Mouse (Mus musculus): ENCODE data around the gene Thsd7b. TPM values are rescaled to one million over a fixed set of nuclear protein-coding genes. Genes with fewer than 3 reads are reported as not detected.

The Thsd7b gene
- total and polyA plus RNA-seq, 2 experiments from 2014 or later = 8.0 to 19.9 TPM

DNA sequence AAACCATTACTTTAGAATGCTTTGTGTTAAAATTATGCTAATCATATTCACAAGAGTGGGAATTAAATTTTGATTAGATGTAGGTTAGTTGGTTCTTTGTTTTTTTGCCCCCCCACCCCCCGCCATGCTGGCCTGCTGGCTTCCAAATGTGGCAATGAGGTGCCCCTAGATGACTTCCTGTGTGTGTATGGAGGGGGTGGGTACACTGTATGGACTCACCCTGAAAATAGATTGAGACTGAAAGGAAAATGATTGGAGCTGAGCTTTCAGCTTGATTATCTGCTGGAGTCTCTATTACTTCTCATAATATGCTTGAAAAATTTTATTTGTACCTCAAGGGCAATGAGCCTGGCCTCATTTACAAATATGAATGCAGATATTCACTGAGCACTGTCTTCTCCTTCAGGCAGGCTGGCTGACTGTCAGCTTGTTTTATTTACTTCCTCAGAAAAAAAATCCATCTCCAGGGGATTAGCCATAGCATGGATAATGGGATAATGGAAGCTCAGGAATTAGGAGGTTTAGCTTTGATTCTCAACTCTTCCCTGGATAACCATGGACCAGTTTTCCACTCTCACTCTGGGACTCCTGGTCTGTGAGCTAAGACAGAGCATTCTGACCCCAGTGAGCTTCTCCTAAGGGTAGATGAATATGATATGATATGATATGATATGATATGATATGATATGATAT, 483.6 kb downstream of the Thsd7b start:
- no peaks in the 10 kb centered on the region for H3K27me3 ChIP-seq (ENCODE audit: insufficient read depth, low read length)
- no peaks in the 10 kb centered on the region for H3K9me3 ChIP-seq (ENCODE audit: low read length)
- no peak for TF ChIP-seq CTCF (IDR thresholded peaks at IDR 0.05; ENCODE audit: low read depth)
- 70% methylated on average over 1 of the region's 1 CpGs for WGBS
- DNase-seq (no peak), ATAC-seq (no peak)
- H3K36me3 ChIP-seq (ENCODE audit: insufficient read depth) = no peaks in the 10 kb centered on the region
- no peaks in the 10 kb centered on the region for H3K4me1 ChIP-seq (ENCODE audit: insufficient read depth)
- no peak overlapping the region for H3K4me2 ChIP-seq (ENCODE audit: low read depth)
- H3K27ac ChIP-seq (ENCODE audit: low read depth, low read length) = no peak overlapping the region
- H3K9ac ChIP-seq = no peak overlapping the region
- H3K4me3 ChIP-seq (ENCODE audit: low read depth, low read length) = no peak overlapping the region

DNA sequence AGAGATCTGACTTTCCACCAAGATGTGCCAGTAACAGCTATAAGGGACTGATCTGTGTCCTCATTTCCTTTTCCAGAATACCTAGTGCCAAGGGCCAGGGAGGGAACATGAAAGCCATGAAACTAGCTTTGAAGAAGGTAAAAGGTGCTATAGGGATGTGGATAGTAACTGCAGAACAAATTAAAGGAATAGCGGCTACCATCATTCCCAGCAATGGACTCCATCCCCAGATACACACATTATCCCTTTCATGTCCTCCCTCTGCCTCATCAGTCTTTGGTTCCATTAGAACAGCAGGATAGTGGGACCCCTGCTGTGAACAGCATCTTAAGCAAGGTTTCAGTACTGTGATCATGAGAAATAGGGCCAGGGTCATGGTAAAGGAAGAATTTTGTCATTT, 485.9 kb downstream of the Thsd7b start:
- H3K36me3 ChIP-seq (ENCODE audit: insufficient read depth) = no peaks in the 10 kb centered on the region
- no peak overlapping the region for H3K4me2 ChIP-seq (ENCODE audit: low read depth)
- H3K27ac ChIP-seq (ENCODE audit: low read depth, low read length) = no peak overlapping the region
- DNase-seq (no peak), ATAC-seq (no peak)
- TF ChIP-seq CTCF (IDR thresholded peaks at IDR 0.05; ENCODE audit: low read depth) = no peak
- H3K9ac ChIP-seq = no peak overlapping the region
- no peaks in the 10 kb centered on the region for H3K27me3 ChIP-seq (ENCODE audit: insufficient read depth, low read length)
- H3K9me3 ChIP-seq (ENCODE audit: low read length) = no peaks in the 10 kb centered on the region
- H3K4me1 ChIP-seq (ENCODE audit: insufficient read depth) = no peaks in the 10 kb centered on the region
- WGBS = 85% methylated on average over 1 of the region's 1 CpGs
- H3K4me3 ChIP-seq (ENCODE audit: low read depth, low read length) = no peak overlapping the region

DNA sequence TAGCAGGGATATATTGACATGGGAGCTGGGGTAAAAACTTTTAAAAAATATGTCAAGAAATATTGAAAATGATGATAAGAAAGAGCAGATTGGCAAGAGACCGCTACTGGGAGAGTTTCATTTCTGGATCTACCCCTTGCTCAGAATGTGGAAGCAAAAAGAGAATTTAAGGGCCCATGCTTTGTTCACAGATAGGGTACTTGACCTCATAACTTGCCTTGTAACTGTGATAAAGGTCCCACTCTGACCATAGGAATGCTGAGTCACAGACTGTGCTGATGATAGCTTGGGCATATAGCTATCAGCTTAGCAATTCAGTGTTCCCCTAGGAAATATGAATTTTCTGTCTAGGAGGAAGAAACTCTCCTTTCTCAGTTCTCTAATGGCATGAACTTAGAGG, 488.1 kb downstream of the Thsd7b start:
- ATAC-seq = no peak
- 94% methylated on average over 1 of the region's 1 CpGs for WGBS

DNA sequence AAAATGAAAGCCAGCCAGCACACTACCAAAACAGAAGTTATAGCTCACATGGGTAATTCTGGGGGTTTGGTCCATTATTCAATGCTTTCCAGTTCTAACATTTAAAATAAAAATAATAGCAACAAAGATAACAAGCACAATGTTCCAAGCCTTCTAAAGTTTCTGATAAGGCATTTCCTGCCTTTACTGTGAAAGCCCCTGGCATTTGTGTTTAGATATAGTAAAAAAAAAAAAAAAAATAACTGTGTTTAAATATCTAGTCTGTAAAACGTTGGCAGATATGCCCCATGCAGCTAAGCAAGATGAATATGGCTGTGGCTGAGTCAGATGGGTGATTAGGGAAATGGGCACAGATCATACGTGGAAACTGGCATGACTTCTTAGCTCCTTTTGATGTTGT, 491.6 kb downstream of the Thsd7b start:
- Histone ChIP-seq H3K4me3 (ENCODE audit: low read depth, low read length) (no peak overlapping the region), H3K9me3 (ENCODE audit: low read length) (no peaks in the 10 kb centered on the region), H3K4me1 (ENCODE audit: insufficient read depth) (no peaks in the 10 kb centered on the region), H3K27me3 (ENCODE audit: insufficient read depth, low read length) (no peaks in the 10 kb centered on the region), H3K4me2 (ENCODE audit: low read depth) (no peak overlapping the region), H3K36me3 (ENCODE audit: insufficient read depth) (no peaks in the 10 kb centered on the region), H3K27ac (ENCODE audit: low read depth, low read length) (no peak overlapping the region), H3K9ac (no peak overlapping the region)
- TF ChIP-seq CTCF (IDR thresholded peaks at IDR 0.05; ENCODE audit: low read depth) = no peak
- ATAC-seq (no peak), DNase-seq (no peak)
- 53% methylated on average over 2 of the region's 2 CpGs for WGBS

More for the DNA sequence above, 488.1 kb downstream of the Thsd7b start:
- Histone ChIP-seq H3K4me2 (ENCODE audit: low read depth) (no peak overlapping the region), H3K27ac (ENCODE audit: low read depth, low read length) (no peak overlapping the region), H3K9me3 (ENCODE audit: low read length) (no peaks in the 10 kb centered on the region), H3K4me1 (ENCODE audit: insufficient read depth) (no peaks in the 10 kb centered on the region), H3K9ac (no peak overlapping the region), H3K27me3 (ENCODE audit: insufficient read depth, low read length) (no peaks in the 10 kb centered on the region), H3K4me3 (ENCODE audit: low read depth, low read length) (no peak overlapping the region), H3K36me3 (ENCODE audit: insufficient read depth) (no peaks in the 10 kb centered on the region)
- no peak for TF ChIP-seq CTCF (IDR thresholded peaks at IDR 0.05; ENCODE audit: low read depth)
- DNase-seq = no peak

DNA sequence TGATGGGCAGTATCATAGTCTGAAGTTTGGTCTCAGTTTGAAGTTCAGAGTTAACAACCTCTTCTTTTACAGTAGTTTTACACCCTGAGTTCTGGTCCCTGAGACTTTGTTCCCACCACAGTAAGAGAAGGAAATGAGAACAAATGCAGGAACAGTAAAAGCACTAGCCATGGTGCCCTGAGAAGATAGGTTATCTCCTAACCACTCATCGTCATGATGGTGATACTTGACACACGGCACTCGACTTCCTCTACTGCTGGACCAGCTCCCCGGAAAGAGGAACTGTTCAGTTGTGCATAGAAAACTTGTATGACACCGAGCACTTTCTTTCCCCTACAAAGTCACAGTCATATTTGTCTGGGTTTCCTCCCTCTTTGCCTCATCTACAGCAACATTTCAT, 504.0 kb downstream of the Thsd7b start:
- DNase-seq (no peak), ATAC-seq (no peak)
- Histone ChIP-seq H3K27ac (ENCODE audit: low read depth, low read length) (no peak overlapping the region), H3K36me3 (ENCODE audit: insufficient read depth) (no peaks in the 10 kb centered on the region), H3K27me3 (ENCODE audit: insufficient read depth, low read length) (no peaks in the 10 kb centered on the region), H3K4me3 (ENCODE audit: low read depth, low read length) (no peak overlapping the region), H3K9me3 (ENCODE audit: low read length) (no peaks in the 10 kb centered on the region), H3K4me2 (ENCODE audit: low read depth) (no peak overlapping the region), H3K4me1 (ENCODE audit: insufficient read depth) (no peaks in the 10 kb centered on the region), H3K9ac (no peak overlapping the region)
- 92% methylated on average over 5 of the region's 5 CpGs for WGBS
- TF ChIP-seq CTCF (IDR thresholded peaks at IDR 0.05; ENCODE audit: low read depth) = no peak

DNA sequence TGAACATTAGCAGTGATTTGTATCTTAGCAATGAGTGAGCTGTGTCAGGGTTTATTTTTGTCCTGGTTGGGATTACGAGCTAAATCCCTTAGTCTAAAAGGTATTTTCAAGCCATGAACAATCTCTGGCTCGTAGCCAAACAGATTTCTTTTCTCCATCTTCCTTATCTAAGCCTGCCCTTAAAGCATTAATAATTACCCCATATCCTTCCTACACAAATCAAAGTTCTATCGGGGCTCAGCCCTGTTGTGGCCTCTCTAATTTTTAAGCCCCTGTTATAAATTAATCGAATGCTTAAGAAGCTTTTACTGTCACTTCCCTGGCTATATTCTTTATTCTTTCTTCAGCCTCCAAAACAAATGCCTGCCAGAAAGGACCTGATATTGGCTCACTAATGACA, 506.4 kb downstream of the Thsd7b start:
- no peak for ATAC-seq
- Histone ChIP-seq H3K4me3 (ENCODE audit: low read depth, low read length) (no peak overlapping the region), H3K9ac (no peak overlapping the region), H3K27me3 (ENCODE audit: insufficient read depth, low read length) (no peaks in the 10 kb centered on the region), H3K4me2 (ENCODE audit: low read depth) (no peak overlapping the region), H3K27ac (ENCODE audit: low read depth, low read length) (no peak overlapping the region), H3K4me1 (ENCODE audit: insufficient read depth) (no peaks in the 10 kb centered on the region), H3K36me3 (ENCODE audit: insufficient read depth) (no peaks in the 10 kb centered on the region), H3K9me3 (ENCODE audit: low read length) (no peaks in the 10 kb centered on the region)
- WGBS = 39% methylated on average over 4 of the region's 4 CpGs
- DNase-seq = no peak
- no peak for TF ChIP-seq CTCF (IDR thresholded peaks at IDR 0.05; ENCODE audit: low read depth)

DNA sequence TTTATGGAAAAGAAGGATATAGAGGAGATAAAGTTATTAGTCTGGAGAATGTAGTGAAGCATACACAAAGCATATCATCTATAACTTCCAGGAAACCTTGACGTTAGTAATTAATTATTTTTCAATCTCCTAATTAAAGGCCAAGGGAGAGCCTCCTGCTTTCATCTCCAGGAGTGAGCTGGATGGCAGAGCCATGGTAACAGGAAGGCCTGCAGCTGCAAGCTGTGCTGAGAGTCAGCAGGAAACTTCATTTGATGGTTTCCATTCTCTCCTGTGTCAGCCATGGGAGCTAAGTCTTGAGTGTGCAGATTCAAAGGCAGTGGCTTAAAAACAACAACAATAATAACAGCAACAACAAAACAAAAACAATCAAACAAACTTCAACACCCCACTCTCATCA, 507.5 kb downstream of the Thsd7b start:
- H3K9me3 ChIP-seq (ENCODE audit: low read length) = no peaks in the 10 kb centered on the region

More for the DNA sequence above, 507.5 kb downstream of the Thsd7b start:
- Histone ChIP-seq H3K36me3 (ENCODE audit: insufficient read depth) (no peaks in the 10 kb centered on the region), H3K27me3 (ENCODE audit: insufficient read depth, low read length) (no peaks in the 10 kb centered on the region), H3K9ac (no peak overlapping the region), H3K4me1 (ENCODE audit: insufficient read depth) (no peaks in the 10 kb centered on the region), H3K4me2 (ENCODE audit: low read depth) (no peak overlapping the region), H3K27ac (ENCODE audit: low read depth, low read length) (no peak overlapping the region), H3K4me3 (ENCODE audit: low read depth, low read length) (no peak overlapping the region)
- no peak for ATAC-seq
- no peak for TF ChIP-seq CTCF (IDR thresholded peaks at IDR 0.05; ENCODE audit: low read depth)
- WGBS = 34% methylated on average over 1 of the region's 1 CpGs
- no peak for DNase-seq

All from forebrain, postnatal 0 days (tissue).